Mouse (Mus musculus): Measurements from ENCODE around the gene Olfr94. TPM values are rescaled to one million over a fixed set of nuclear protein-coding genes. Genes with fewer than 3 reads are reported as not detected.
"Not testable (repeated sequence)": the region's sequence is repeated elsewhere in the genome, so short reads cannot be mapped to it uniquely, and the experiment has no call there.

Olfr94 gene
- not detected in 2 replicates for polyA plus RNA-seq (2012)

DNA sequence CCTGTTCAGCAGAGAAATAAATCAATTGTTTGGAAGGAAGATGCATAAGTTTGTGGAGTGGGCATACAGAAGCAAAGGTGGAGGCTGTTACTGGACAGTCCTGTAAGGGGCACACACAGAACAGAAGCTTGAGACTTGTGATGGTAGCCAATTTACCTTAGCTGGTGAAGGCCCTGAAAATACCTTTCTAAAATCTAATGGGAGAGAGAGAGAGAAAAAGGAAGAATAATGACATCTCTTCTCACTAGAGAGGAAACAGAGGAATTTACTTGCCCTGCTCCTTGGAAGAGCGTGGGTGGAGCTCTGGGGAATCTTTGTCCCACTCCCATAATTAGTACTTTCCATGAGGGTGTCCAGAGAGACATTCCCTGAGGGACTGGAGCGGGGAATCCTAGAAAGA lies at the start of gene Olfr94:
Gene Olfr94 (minus strand): TSS at position 101 of the 400 bp plus-strand sequence.
- TF ChIP-seq GATA1 (IDR thresholded peaks at IDR 0.05; ENCODE audit: low read length): no peak

GRCm38 (mm10) chr17:37250544-37250943 lies 49.8 kb upstream of the Olfr94 start:
- no peak for TF ChIP-seq GATA1 (IDR thresholded peaks at IDR 0.05; ENCODE audit: low read length)

DNA sequence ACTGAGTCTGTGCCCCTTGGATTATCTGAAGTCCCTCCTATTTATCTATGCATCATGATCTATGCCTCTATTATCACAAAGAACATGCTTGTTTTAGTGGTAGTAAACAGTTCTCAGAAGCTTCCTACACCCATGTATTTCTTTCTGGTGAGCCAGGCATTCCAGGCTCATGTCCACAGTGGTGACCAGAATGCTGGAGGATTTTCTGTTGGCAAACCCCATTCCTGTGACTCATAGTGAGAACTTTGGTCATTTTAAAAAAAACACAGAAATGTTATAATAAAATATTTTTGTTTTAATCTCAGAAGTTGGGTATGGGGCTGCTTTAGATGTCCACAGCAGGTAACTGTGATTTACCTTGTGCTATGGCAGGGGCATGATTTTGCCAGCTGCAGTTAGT lies 48.7 kb upstream of the Olfr94 start:
- TF ChIP-seq GATA1 (IDR thresholded peaks at IDR 0.05; ENCODE audit: low read length): no peak

- TF ChIP-seq GATA1 (IDR thresholded peaks at IDR 0.05; ENCODE audit: low read length): no peak
Observed at GRCm38 (mm10) chr17:37246715-37247114, 45.9 kb upstream of the Olfr94 start.

DNA sequence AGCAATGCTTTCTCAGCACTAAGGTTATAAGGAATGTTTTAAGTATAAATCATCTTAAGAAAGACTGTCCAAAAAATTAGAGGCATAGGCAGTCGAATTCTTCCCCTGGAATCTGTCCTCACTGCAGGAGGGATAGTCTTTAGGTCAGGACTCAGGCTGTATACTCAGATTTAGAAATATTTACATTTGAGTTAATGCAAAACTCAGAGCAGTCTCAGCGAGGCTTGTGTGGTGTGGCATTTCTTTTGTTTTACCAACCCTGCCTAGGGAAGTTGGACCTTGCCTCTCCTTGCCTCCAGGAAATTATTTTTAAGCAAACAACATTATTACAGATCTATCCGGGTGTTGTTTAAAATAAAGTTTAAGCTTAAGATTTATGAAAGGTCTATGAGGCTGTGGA lies 41.4 kb upstream of the Olfr94 start:
- TF ChIP-seq GATA1 (IDR thresholded peaks at IDR 0.05; ENCODE audit: low read length): no peak

DNA sequence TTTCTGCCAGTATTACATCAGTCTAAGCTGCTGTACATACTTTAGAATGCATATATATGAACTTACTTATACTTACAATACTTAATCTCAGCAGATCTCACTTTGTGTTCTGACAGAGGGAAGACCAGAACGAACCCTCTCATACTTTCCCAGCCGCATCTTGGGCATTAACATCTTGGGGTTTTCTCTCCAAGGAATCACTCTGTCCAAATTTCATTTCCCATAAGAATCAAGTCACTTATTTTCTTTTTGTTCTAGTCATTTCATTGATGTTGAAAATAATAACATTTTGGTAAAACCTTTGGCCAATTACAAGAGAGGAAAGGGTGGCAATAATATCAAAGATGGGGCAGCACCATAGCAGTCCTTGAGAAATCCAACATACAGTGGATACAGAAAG lies 36.4 kb upstream of the Olfr94 start, which contains the start of gene Olfr97:
Gene Olfr97 (minus strand): TSS at position 101 of the 400 bp plus-strand sequence.
- not testable (repeated sequence) for TF ChIP-seq GATA1 (IDR thresholded peaks at IDR 0.05; ENCODE audit: low read length)

DNA sequence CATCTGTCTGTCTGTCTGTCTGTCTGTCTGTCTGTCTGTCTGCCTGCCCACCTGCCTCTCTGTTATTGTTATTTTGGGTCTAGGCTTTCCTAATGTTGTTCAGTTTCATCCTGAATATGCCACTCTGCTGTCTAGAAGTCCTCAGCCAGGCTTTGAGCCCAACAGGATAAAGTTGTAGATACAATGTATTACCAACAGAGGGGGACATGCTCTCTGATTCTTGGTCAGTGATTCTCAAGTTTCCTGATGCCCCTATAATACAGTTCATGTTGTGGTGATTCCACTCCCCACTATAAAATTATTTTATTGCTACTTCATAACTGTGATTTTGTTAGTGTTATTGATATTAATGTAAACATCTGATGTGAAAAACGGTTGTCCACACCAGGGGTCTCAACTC lies 21.1 kb upstream of the Olfr94 start:
- TF ChIP-seq GATA1 (IDR thresholded peaks at IDR 0.05; ENCODE audit: low read length): no peak

DNA sequence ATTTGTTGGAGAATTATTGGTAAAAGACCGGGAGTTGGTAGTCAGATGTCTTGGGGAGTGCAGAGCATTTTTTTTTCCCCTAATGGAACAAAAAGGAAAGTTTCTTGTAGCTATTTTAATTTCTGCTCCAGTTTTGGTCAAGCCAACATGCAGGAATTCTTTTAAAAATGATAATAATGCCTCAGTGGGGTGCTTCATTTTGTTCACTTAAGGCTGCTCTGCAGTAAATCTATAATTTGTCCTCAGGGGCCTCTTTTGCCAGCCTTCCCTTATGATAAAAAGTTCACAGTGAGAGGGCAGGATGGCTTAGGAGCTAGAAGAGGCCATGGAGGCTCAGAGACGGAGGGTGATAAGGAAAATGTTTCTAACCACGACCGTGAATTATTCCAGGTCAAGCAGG lies 19.1 kb upstream of the Olfr94 start, which contains the start of gene Olfr96:
Gene Olfr96 (plus strand): TSS at position 301 of the 400 bp plus-strand sequence.
- no peak for TF ChIP-seq GATA1 (IDR thresholded peaks at IDR 0.05; ENCODE audit: low read length)

DNA sequence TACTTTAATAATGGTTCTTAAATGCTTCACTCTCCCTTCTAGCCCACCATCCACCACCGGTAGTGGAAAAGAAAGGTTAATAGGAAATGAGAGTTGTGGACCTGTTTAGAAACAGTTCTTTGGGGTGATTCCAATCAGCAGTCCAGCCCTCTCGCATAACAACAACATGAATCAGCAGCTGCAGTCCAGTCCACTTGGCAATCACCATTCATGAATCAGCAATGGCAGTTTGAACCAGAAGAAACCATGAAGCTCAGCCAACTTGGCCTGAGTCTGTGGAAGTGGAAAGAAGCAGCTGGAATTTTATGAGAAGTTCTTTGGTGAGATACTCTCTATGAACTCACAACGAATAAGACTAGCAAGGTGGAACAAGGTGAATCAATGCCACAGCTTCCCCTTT lies 17.7 kb upstream of the Olfr94 start:
- TF ChIP-seq GATA1 (IDR thresholded peaks at IDR 0.05; ENCODE audit: low read length): no peak

GRCm38 (mm10) chr17:37213018-37213417 lies 12.2 kb upstream of the Olfr94 start, which contains the start of gene Olfr95:
Gene Olfr95 (minus strand): TSS chr17:37213118.
- no peak for TF ChIP-seq GATA1 (IDR thresholded peaks at IDR 0.05; ENCODE audit: low read length)

DNA sequence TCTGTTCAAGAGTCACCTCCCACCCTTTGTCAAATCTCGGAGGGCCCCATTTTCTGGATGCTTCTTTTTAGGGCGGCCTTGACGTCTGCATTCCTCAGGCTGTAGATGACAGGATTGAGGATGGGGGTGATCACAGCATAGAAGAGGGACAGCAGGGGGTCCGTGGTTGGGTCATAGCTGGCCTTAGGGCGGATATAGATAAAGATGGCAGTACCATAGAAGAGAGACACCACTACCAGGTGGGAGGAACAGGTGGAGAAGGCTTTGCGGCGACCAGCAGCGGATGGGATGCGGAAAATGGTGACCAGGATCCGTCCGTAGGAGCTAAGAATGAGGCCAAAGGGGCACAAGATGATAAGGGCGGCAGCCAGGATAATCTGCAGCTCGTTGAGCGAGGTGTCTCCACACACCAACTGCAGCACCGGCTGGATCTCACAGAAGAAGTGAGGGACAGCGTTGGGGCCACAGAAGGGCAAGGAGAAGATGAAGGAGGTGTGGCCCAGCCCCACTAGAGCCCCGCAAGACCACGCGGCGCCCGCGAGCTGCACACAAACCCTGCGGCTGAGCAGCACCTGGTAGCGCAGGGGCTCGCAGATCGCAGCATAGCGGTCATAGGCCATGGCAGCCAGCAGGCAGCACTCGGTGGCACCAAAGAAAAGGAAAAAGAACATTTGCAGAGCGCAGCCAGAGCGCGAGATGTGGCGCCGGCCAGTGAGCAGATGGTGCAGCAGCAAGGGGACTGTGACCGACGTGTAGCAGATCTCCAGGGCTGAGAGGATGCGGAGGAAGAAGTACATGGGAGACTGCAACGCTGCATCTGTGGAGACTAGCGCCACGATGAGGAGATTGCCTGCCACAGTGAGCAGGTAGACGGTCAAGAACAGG lies 10.3 kb upstream of the Olfr94 start:
- no peak for TF ChIP-seq GATA1 (IDR thresholded peaks at IDR 0.05; ENCODE audit: low read length)

- TF ChIP-seq GATA1 (IDR thresholded peaks at IDR 0.05; ENCODE audit: low read length): no peak
Observed at GRCm38 (mm10) chr17:37203917-37204236, 3.1 kb upstream of the Olfr94 start.

DNA sequence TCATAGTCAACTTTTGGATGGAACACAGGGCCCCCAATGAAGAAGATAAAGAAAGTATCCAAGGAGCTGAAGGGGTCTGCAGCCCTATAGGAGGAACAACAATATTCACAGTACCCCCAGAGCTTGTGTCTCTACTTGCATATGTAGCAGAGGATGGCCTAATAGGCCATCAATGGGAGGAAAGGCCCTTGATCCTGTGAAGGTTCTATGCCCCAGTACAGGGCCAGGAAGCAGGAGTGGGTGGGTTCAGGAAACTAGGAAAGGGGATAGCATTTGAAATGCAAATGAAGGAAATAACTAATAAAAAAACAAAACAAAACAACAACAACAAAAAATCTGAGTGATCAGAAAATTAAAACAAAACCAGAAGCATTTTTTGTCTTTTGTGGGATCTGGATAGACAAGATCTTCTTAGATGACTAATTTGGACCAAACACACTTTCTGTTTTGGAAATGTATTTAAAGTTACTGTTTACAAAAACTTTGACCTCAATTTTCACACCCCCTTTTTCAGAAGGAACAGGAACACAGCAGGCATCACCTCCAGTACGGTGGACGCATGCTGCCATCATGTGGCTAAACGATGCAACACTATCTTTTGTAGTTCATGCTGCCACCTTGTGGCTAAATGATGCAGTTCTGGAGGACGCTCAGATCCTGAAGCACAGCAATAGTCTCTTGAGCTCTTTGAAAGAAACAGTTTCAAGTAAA lies 2.6 kb upstream of the Olfr94 start:
- no peak for TF ChIP-seq GATA1 (IDR thresholded peaks at IDR 0.05; ENCODE audit: low read length)

GRCm38 (mm10) chr17:37196845-37197724 lies 3.7 kb downstream of the Olfr94 start:
- TF ChIP-seq GATA1 (IDR thresholded peaks at IDR 0.05; ENCODE audit: low read length): no peak

DNA sequence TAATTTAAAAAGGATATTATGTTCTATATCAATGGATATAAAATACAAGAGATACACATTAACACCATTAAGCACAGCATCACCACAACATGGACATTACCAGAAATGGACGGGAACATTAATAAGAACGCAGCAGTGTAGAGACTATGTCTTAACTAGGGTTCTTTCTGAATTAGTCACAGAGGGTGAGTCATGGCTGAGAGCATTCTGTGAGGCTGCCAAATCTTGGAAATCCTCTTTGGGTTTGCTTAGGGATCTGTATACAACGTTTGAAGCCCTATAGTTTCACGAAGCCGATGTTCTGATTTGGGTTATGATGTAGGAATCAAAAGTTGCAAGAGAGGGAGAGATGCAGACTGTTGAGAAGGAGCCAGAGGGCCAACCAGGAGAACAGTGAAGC lies 6.0 kb downstream of the Olfr94 start:
- no peak for TF ChIP-seq GATA1 (IDR thresholded peaks at IDR 0.05; ENCODE audit: low read length)

DNA sequence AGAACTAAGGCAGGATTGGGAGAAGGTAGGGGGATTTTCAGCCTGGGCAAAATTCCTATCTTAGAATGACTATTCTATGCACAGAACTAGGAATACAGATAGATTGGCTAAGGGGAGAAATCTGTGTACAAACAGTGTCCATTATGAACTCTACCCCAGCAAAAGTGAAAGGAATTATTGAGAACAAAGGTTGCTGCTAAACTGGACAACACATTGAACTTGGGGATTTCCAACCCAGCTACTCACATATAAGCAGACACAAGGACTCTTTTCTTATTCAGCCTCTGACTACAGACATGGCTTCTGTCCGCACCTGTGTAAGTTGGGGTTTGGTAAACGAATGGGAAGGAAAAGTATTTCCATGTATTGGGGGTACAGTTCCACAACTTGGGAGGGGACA lies 7.1 kb downstream of the Olfr94 start, which contains the start of gene Ubd:
Gene Ubd (plus strand): TSS at position 237 of the 400 bp plus-strand sequence.
- no peak for TF ChIP-seq GATA1 (IDR thresholded peaks at IDR 0.05; ENCODE audit: low read length)
